ENCODE assay signal across 25 mouse cellular contexts in the genomic region with DNA sequence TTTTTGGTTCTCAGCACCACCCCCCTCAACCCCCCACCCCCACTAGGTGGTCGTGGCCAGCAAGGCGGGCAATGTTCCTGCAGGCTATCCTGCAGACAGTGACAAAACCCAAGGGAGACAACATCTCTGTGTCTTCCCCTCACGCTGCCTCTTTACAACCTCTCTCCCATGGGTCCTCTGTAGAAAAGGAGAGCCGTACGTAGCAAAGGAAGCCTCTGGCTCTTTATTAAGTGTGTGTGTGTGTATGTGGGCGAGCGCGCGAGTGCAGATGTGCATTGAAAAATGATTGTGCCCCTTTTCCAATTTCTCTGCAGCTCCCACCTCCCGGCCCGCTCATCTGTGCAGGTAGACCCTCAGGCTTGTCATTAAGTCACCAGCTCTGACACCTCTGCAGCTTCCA. TPM values are rescaled to one million over a fixed set of nuclear protein-coding genes. Genes with fewer than 3 reads are reported as not detected.
DNase-seq lines count a peak whose midpoint lies in the region; ATAC-seq and TF ChIP-seq lines count a peak whose summit lies in the region.
"Had no signal": no experiment of that assay in that cellular context is flagged by ENCODE, and none has a peak within 500 bp of the region (broad histone marks: within the 10 kb centered on the region; RNA-seq: fewer than 3 reads in every experiment).

No protein-coding gene starts in this region.

- H3K9ac ChIP-seq in forebrain, embryonic 13.5 days: 0 out of 2 replicates have a peak overlapping the region, but pooled peaks have one; percentile 37
- H3K9ac ChIP-seq in midbrain, embryonic 13.5 days (replicated peaks): no peak overlapping the region
- no peak overlapping the region for H3K9ac ChIP-seq in midbrain, embryonic 11.5 days (ENCODE audit: low read length)
- no peak overlapping the region for H3K9ac ChIP-seq in midbrain, embryonic 14.5 days (replicated peaks; ENCODE audit: low read length)
- no peak overlapping the region for H3K9ac ChIP-seq in kidney, embryonic 15.5 days
- H3K9ac ChIP-seq: forebrain, embryonic 12.5 days; limb, embryonic 13.5 days; liver, embryonic 13.5 days; lung, embryonic 14.5 days; stomach, embryonic 15.5 days had no signal

- TF ChIP-seq POLR2A in olfactory bulb, adult 2 months (IDR thresholded peaks at IDR 0.05; ENCODE audit: insufficient read depth, low read depth, low read length): no peak

- H3K9me3 ChIP-seq in forebrain, embryonic 13.5 days (replicated peaks): no peaks in the 10 kb centered on the region
- no peaks in the 10 kb centered on the region for H3K9me3 ChIP-seq in forebrain, embryonic 10.5 days
- no peaks in the 10 kb centered on the region for H3K9me3 ChIP-seq in midbrain, embryonic 13.5 days
- H3K9me3 ChIP-seq in midbrain, embryonic 11.5 days (ENCODE audit: control insufficient read depth, low read length): no peaks in the 10 kb centered on the region
- H3K9me3 ChIP-seq in midbrain, embryonic 14.5 days (ENCODE audit: control insufficient read depth, low read length): no peaks in the 10 kb centered on the region
- no peaks in the 10 kb centered on the region for H3K9me3 ChIP-seq in kidney, embryonic 15.5 days (replicated peaks)
- H3K9me3 ChIP-seq: forebrain, embryonic 12.5 days; G1E; limb, embryonic 13.5 days; liver, embryonic 13.5 days; stomach, embryonic 15.5 days had no signal

- 0 out of 2 replicates have a peak overlapping the region, but pooled peaks have one; percentile 20 for H3K4me2 ChIP-seq in forebrain, embryonic 13.5 days
- H3K4me2 ChIP-seq in midbrain, embryonic 13.5 days (replicated peaks): peak overlapping the region; percentile 28
- no peak overlapping the region for H3K4me2 ChIP-seq in midbrain, embryonic 11.5 days
- H3K4me2 ChIP-seq in midbrain, embryonic 14.5 days (ENCODE audit: low read length): peak overlapping the region; percentile 37
- no peak overlapping the region for H3K4me2 ChIP-seq in kidney, embryonic 15.5 days
- H3K4me2 ChIP-seq: forebrain, embryonic 12.5 days; limb, embryonic 13.5 days; liver, embryonic 13.5 days; lung, embryonic 14.5 days; stomach, embryonic 15.5 days had no signal

- H3K27me3 ChIP-seq in forebrain, embryonic 13.5 days: peaks cover 24% of the 10 kb centered on the region
- peaks cover 53% of the 10 kb centered on the region for H3K27me3 ChIP-seq in forebrain, embryonic 10.5 days (ENCODE audit: poor library complexity, severe bottlenecking)
- peaks cover 54% of the 10 kb centered on the region for H3K27me3 ChIP-seq in midbrain, embryonic 13.5 days
- H3K27me3 ChIP-seq in midbrain, embryonic 11.5 days (ENCODE audit: control insufficient read depth, insufficient read depth, low read length): peaks cover 9% of the 10 kb centered on the region
- H3K27me3 ChIP-seq in midbrain, embryonic 14.5 days (ENCODE audit: control insufficient read depth, insufficient read depth, low read length): peaks cover 18% of the 10 kb centered on the region; the same call in 1 of the 2 replicates
- H3K27me3 ChIP-seq in kidney, embryonic 15.5 days: peaks cover 61% of the 10 kb centered on the region

- WGBS in forebrain, embryonic 13.5 days: 26% methylated on average over 11 of the region's 11 CpGs
- 31% methylated on average over 11 of the region's 11 CpGs for WGBS in forebrain, embryonic 10.5 days
- 25% methylated on average over 11 of the region's 11 CpGs for WGBS in midbrain, embryonic 13.5 days
- WGBS in midbrain, embryonic 11.5 days: 32% methylated on average over 11 of the region's 11 CpGs
- 19% methylated on average over 11 of the region's 11 CpGs for WGBS in midbrain, embryonic 14.5 days
- 23% methylated on average over 11 of the region's 11 CpGs for WGBS in olfactory bulb, adult 2 months
- 19% methylated on average over 11 of the region's 11 CpGs for WGBS in kidney, embryonic 15.5 days

- no peak for DNase-seq in forebrain, embryonic 10.5 days (ENCODE audit: extremely low spot score, low spot score)
- DNase-seq in midbrain, embryonic 11.5 days (ENCODE audit: low spot score, missing footprints): no peak
- peak; percentile 56 for DNase-seq in midbrain, embryonic 14.5 days
- DNase-seq in urinary bladder, postnatal 36 days (ENCODE audit: low spot score in 2 of 2): no peak
- DNase-seq: adrenal gland, postnatal 10 days; cerebellum, postnatal 14 days; gastrocnemius, postnatal 36 days; kidney, adult 8-10 months; kidney, postnatal 36 days; liver, embryonic 13.5 days; lung, embryonic 14.5 days; lung, postnatal 4 days; right cerebral cortex, postnatal 14 days; thymus, adult 18-20 months had no signal

- no peaks in the 10 kb centered on the region for H3K36me3 ChIP-seq in forebrain, embryonic 13.5 days (ENCODE audit: poor library complexity, severe bottlenecking)
- H3K36me3 ChIP-seq in forebrain, embryonic 10.5 days (replicated peaks): no peaks in the 10 kb centered on the region
- H3K36me3 ChIP-seq in midbrain, embryonic 13.5 days: no peaks in the 10 kb centered on the region
- H3K36me3 ChIP-seq in midbrain, embryonic 11.5 days (ENCODE audit: control insufficient read depth, insufficient read depth, low read length): no peaks in the 10 kb centered on the region
- H3K36me3 ChIP-seq in midbrain, embryonic 14.5 days (ENCODE audit: control insufficient read depth, insufficient read depth, low read length): no peaks in the 10 kb centered on the region
- no peaks in the 10 kb centered on the region for H3K36me3 ChIP-seq in kidney, embryonic 15.5 days
- H3K36me3 ChIP-seq: forebrain, embryonic 12.5 days; G1E; limb, embryonic 13.5 days; liver, embryonic 13.5 days; stomach, embryonic 15.5 days had no signal

- ATAC-seq in forebrain, embryonic 13.5 days: no peak
- ATAC-seq in midbrain, embryonic 13.5 days: no peak
- ATAC-seq in midbrain, embryonic 11.5 days (ENCODE audit: low FRiP score): no peak
- ATAC-seq in midbrain, embryonic 14.5 days (ENCODE audit: low FRiP score, low TSS enrichment): no peak
- no peak for ATAC-seq in kidney, embryonic 15.5 days (replicated peaks; ENCODE audit: low FRiP score)
- ATAC-seq: activated CD4-positive, CD25-positive, alpha-beta regulatory T cell, adult 4 months; CD4-positive, CD25-positive, alpha-beta regulatory T cell, adult 4 months; inflammation-experienced regulatory T-cells, adult 6 months had no signal

- H3K27ac ChIP-seq in forebrain, embryonic 13.5 days: no peak overlapping the region
- no peak overlapping the region for H3K27ac ChIP-seq in forebrain, embryonic 10.5 days
- no peak overlapping the region for H3K27ac ChIP-seq in midbrain, embryonic 13.5 days
- H3K27ac ChIP-seq in midbrain, embryonic 11.5 days (ENCODE audit: low read depth, low read length): no peak overlapping the region
- peak overlapping the region; percentile 41; the same call in 1 of the 2 replicates for H3K27ac ChIP-seq in midbrain, embryonic 14.5 days (replicated peaks; ENCODE audit: low read depth, low read length)
- H3K27ac ChIP-seq in olfactory bulb, adult 2 months (ENCODE audit: insufficient read depth, low read depth, low read length): no peak overlapping the region
- no peak overlapping the region for H3K27ac ChIP-seq in kidney, embryonic 15.5 days
- H3K27ac ChIP-seq: forebrain, embryonic 12.5 days; limb, embryonic 13.5 days; liver, embryonic 13.5 days; stomach, embryonic 15.5 days had no signal

- H3K4me3 ChIP-seq in forebrain, embryonic 13.5 days: no peak overlapping the region
- H3K4me3 ChIP-seq in forebrain, embryonic 10.5 days: no peak overlapping the region
- H3K4me3 ChIP-seq in midbrain, embryonic 13.5 days (replicated peaks): no peak overlapping the region
- no peak overlapping the region for H3K4me3 ChIP-seq in midbrain, embryonic 11.5 days (ENCODE audit: low read depth, low read length)
- no peak overlapping the region for H3K4me3 ChIP-seq in midbrain, embryonic 14.5 days (replicated peaks; ENCODE audit: low read depth, low read length)
- peak overlapping the region; percentile 36; the same call in 1 of the 2 replicates for H3K4me3 ChIP-seq in olfactory bulb, adult 2 months (ENCODE audit: insufficient read depth, low read depth, low read length)
- H3K4me3 ChIP-seq in kidney, embryonic 15.5 days (replicated peaks): no peak overlapping the region
- H3K4me3 ChIP-seq: forebrain, embryonic 12.5 days; limb, embryonic 13.5 days; liver, embryonic 13.5 days; stomach, embryonic 15.5 days had no signal

- no peak for TF ChIP-seq CTCF in olfactory bulb, adult 2 months (IDR thresholded peaks at IDR 0.05; ENCODE audit: insufficient read depth, low read depth, low read length)

- H3K4me1 ChIP-seq in forebrain, embryonic 13.5 days: peaks cover 14% of the 10 kb centered on the region
- H3K4me1 ChIP-seq in forebrain, embryonic 10.5 days: peaks cover 16% of the 10 kb centered on the region; the same call in 1 of the 2 replicates
- H3K4me1 ChIP-seq in midbrain, embryonic 13.5 days (replicated peaks): peaks cover 11% of the 10 kb centered on the region
- H3K4me1 ChIP-seq in midbrain, embryonic 11.5 days (ENCODE audit: control insufficient read depth, insufficient read depth, low read length): no peaks in the 10 kb centered on the region
- H3K4me1 ChIP-seq in midbrain, embryonic 14.5 days (ENCODE audit: control insufficient read depth, insufficient read depth, low read length): no peaks in the 10 kb centered on the region
- H3K4me1 ChIP-seq in olfactory bulb, adult 2 months (ENCODE audit: control insufficient read depth, insufficient read depth, low read length): peaks cover 9% of the 10 kb centered on the region
- no peaks in the 10 kb centered on the region for H3K4me1 ChIP-seq in kidney, embryonic 15.5 days
- H3K4me1 ChIP-seq: liver, embryonic 13.5 days; stomach, embryonic 15.5 days had no signal

RNA-seq across cellular contexts. Expression of a gene that starts 26.7 kb away (rescaled TPM):
- 2.2 and 2.4 TPM in 2 replicates for polyA plus RNA-seq in forebrain, embryonic 13.5 days (2015; fragmentation: Nextera tagmentation; extraction: Ambion mirVana)
- 0.94 and 1.3 TPM in 2 replicates for polyA plus RNA-seq in forebrain, embryonic 10.5 days (2016; fragmentation: Nextera tagmentation; extraction: Ambion mirVana)
- polyA plus RNA-seq in midbrain, embryonic 13.5 days (2015; fragmentation: Nextera tagmentation; extraction: Ambion mirVana): 5.4 and 5.8 TPM in 2 replicates
- polyA plus RNA-seq in midbrain, embryonic 11.5 days (2014; fragmentation: Nextera tagmentation; extraction: Ambion mirVana): 1.6 and 1.7 TPM in 2 replicates
- 8.1 and 14.5 TPM in 2 replicates for polyA plus RNA-seq in midbrain, embryonic 14.5 days (2014; fragmentation: Nextera tagmentation; extraction: Ambion mirVana)
- not detected in 2 replicates for polyA plus RNA-seq in olfactory bulb, adult 2 months (2012; ENCODE audit: insufficient read depth, insufficient read length, low replicate concordance, missing spikeins)
- 1.6 and 2.2 TPM in 2 replicates for polyA plus RNA-seq in kidney, embryonic 15.5 days (2015; fragmentation: Nextera tagmentation; extraction: Ambion mirVana)
- polyA plus RNA-seq: G1E had no signal

RNA-seq across cellular contexts. Expression of a gene that starts 41.1 kb away (rescaled TPM):
- polyA plus RNA-seq in forebrain, embryonic 13.5 days (2015; fragmentation: Nextera tagmentation; extraction: Ambion mirVana): 526 and 541 TPM in 2 replicates
- polyA plus RNA-seq in forebrain, embryonic 10.5 days (2016; fragmentation: Nextera tagmentation; extraction: Ambion mirVana): 588 and 605 TPM in 2 replicates
- polyA plus RNA-seq in midbrain, embryonic 13.5 days (2015; fragmentation: Nextera tagmentation; extraction: Ambion mirVana): 470 and 496 TPM in 2 replicates
- 523 and 552 TPM in 2 replicates for polyA plus RNA-seq in midbrain, embryonic 11.5 days (2014; fragmentation: Nextera tagmentation; extraction: Ambion mirVana)
- 442 and 480 TPM in 2 replicates for polyA plus RNA-seq in midbrain, embryonic 14.5 days (2014; fragmentation: Nextera tagmentation; extraction: Ambion mirVana)
- polyA plus RNA-seq in olfactory bulb, adult 2 months (2012; ENCODE audit: insufficient read depth, insufficient read length, low replicate concordance, missing spikeins): not detected in 2 replicates
- polyA plus RNA-seq in kidney, embryonic 15.5 days (2015; fragmentation: Nextera tagmentation; extraction: Ambion mirVana): 457 and 491 TPM in 2 replicates

Comparison
In these comparisons a context has a peak if more than half of its experiments do, and no peak if none do; other contexts are left out.
1. H3K4me2 ChIP-seq: peak in forebrain, embryonic 13.5 days (single experiment), midbrain, embryonic 13.5 days (single experiment) and midbrain, embryonic 14.5 days (single experiment); none in midbrain, embryonic 11.5 days (single experiment) and kidney, embryonic 15.5 days (single experiment).